Mouse (Mus musculus): ENCODE measurements at regions not wholly inside any gene's neighbourhood (a gene's known extent, or its start where the extent isn't known, plus 50 kb on each side); places are given as distances from the start of the nearest gene placed in this dataset.

GRCm38 (mm10) chr4:71369276-71369675 is 388.5 kb downstream of the Gm11232 start:
- H3K4me1 ChIP-seq (replicated peaks), result no peaks in the 10 kb centered on the region
- no peak overlapping the region for H3K4me2 ChIP-seq
- H3K27ac ChIP-seq (replicated peaks), result no peak overlapping the region
- H3K9ac ChIP-seq, result no peak overlapping the region
- WGBS, result 93% methylated on average over 5 of the region's 5 CpGs
- no peak for ATAC-seq (ENCODE audit: low read depth)
- no peaks in the 10 kb centered on the region for H3K36me3 ChIP-seq
- no peaks in the 10 kb centered on the region for H3K9me3 ChIP-seq
- no peak overlapping the region for H3K4me3 ChIP-seq
- H3K27me3 ChIP-seq, result no peaks in the 10 kb centered on the region

GRCm38 (mm10) chr4:71363761-71364160 is 394.0 kb downstream of the Gm11232 start:
- Histone ChIP-seq H3K27ac (replicated peaks) (no peak overlapping the region), H3K36me3 (no peaks in the 10 kb centered on the region), H3K27me3 (no peaks in the 10 kb centered on the region), H3K4me2 (no peak overlapping the region), H3K4me3 (no peak overlapping the region), H3K4me1 (replicated peaks) (no peaks in the 10 kb centered on the region), H3K9ac (no peak overlapping the region), H3K9me3 (no peaks in the 10 kb centered on the region)
- ATAC-seq (ENCODE audit: low read depth), result no peak
- WGBS, result 66% methylated on average over 1 of the region's 1 CpGs

- no peaks in the 10 kb centered on the region; the same call in 1 of the 2 replicates for H3K9me3 ChIP-seq
- WGBS, result 61% methylated on average over 1 of the region's 1 CpGs
- H3K36me3 ChIP-seq, result no peaks in the 10 kb centered on the region
- no peak overlapping the region for H3K27ac ChIP-seq (replicated peaks)
- H3K4me3 ChIP-seq, result no peak overlapping the region
- H3K9ac ChIP-seq, result no peak overlapping the region
- H3K4me2 ChIP-seq, result no peak overlapping the region
- H3K27me3 ChIP-seq, result no peaks in the 10 kb centered on the region
- no peaks in the 10 kb centered on the region for H3K4me1 ChIP-seq (replicated peaks)
- no peak for ATAC-seq (ENCODE audit: low read depth)
Measured at GRCm38 (mm10) chr4:71357626-71358025, 400.1 kb downstream of the Gm11232 start.

- no peak overlapping the region for H3K4me2 ChIP-seq
- no peaks in the 10 kb centered on the region for H3K36me3 ChIP-seq
- no peaks in the 10 kb centered on the region for H3K4me1 ChIP-seq (replicated peaks)
- no peaks in the 10 kb centered on the region; the same call in 1 of the 2 replicates for H3K9me3 ChIP-seq
- H3K27ac ChIP-seq (replicated peaks), result no peak overlapping the region
- ATAC-seq (ENCODE audit: low read depth), result no peak
- 93% methylated on average over 1 of the region's 1 CpGs for WGBS
- no peak overlapping the region for H3K9ac ChIP-seq
- H3K4me3 ChIP-seq, result no peak overlapping the region
- H3K27me3 ChIP-seq, result no peaks in the 10 kb centered on the region
Measured at GRCm38 (mm10) chr4:71356714-71357113, 401.1 kb downstream of the Gm11232 start.

- no peak overlapping the region for H3K4me3 ChIP-seq
- no peaks in the 10 kb centered on the region; the same call in 1 of the 2 replicates for H3K9me3 ChIP-seq
- no peak for ATAC-seq (ENCODE audit: low read depth)
- H3K4me2 ChIP-seq, result no peak overlapping the region
- H3K9ac ChIP-seq, result no peak overlapping the region
- H3K36me3 ChIP-seq, result no peaks in the 10 kb centered on the region
- H3K4me1 ChIP-seq (replicated peaks), result no peaks in the 10 kb centered on the region
- H3K27me3 ChIP-seq, result no peaks in the 10 kb centered on the region
- WGBS, result 76% methylated on average over 1 of the region's 1 CpGs
- no peak overlapping the region for H3K27ac ChIP-seq (replicated peaks)
Measured at GRCm38 (mm10) chr4:71356310-71356709, 401.5 kb downstream of the Gm11232 start.

GRCm38 (mm10) chr4:71351880-71352279 is 405.9 kb downstream of the Gm11232 start:
- no peak for ATAC-seq (ENCODE audit: low read depth)
- Histone ChIP-seq H3K9ac (no peak overlapping the region), H3K27me3 (no peaks in the 10 kb centered on the region), H3K4me3 (no peak overlapping the region), H3K4me2 (no peak overlapping the region), H3K4me1 (replicated peaks) (no peaks in the 10 kb centered on the region), H3K27ac (replicated peaks) (no peak overlapping the region), H3K9me3 (no peaks in the 10 kb centered on the region; the same call in 1 of the 2 replicates), H3K36me3 (no peaks in the 10 kb centered on the region)
- WGBS, result 84% methylated on average over 2 of the region's 2 CpGs

GRCm38 (mm10) chr4:71343068-71343467 is 414.7 kb downstream of the Gm11232 start:
- Histone ChIP-seq H3K4me1 (replicated peaks) (no peaks in the 10 kb centered on the region), H3K27ac (replicated peaks) (no peak overlapping the region), H3K9me3 (no peaks in the 10 kb centered on the region), H3K4me2 (no peak overlapping the region), H3K9ac (no peak overlapping the region), H3K27me3 (no peaks in the 10 kb centered on the region), H3K4me3 (no peak overlapping the region), H3K36me3 (no peaks in the 10 kb centered on the region)
- 96% methylated on average over 3 of the region's 3 CpGs for WGBS
- no peak for ATAC-seq (ENCODE audit: low read depth)

GRCm38 (mm10) chr4:71338582-71338981 is 419.2 kb downstream of the Gm11232 start:
- WGBS, result 88% methylated on average over 1 of the region's 1 CpGs
- H3K4me1 ChIP-seq (replicated peaks), result no peaks in the 10 kb centered on the region

GRCm38 (mm10) chr4:71332672-71333071 is 425.1 kb downstream of the Gm11232 start:
- Histone ChIP-seq H3K4me1 (replicated peaks) (no peaks in the 10 kb centered on the region), H3K4me2 (no peak overlapping the region), H3K27ac (replicated peaks) (no peak overlapping the region), H3K36me3 (no peaks in the 10 kb centered on the region), H3K27me3 (no peaks in the 10 kb centered on the region), H3K9ac (no peak overlapping the region), H3K9me3 (no peaks in the 10 kb centered on the region), H3K4me3 (no peak overlapping the region)
- no peak for ATAC-seq (ENCODE audit: low read depth)
- 87% methylated on average over 3 of the region's 3 CpGs for WGBS

More at GRCm38 (mm10) chr4:71338582-71338981, 419.2 kb downstream of the Gm11232 start:
- Histone ChIP-seq H3K9ac (no peak overlapping the region), H3K4me3 (no peak overlapping the region), H3K9me3 (no peaks in the 10 kb centered on the region), H3K36me3 (no peaks in the 10 kb centered on the region), H3K4me2 (no peak overlapping the region), H3K27ac (replicated peaks) (no peak overlapping the region), H3K27me3 (no peaks in the 10 kb centered on the region)
- no peak for ATAC-seq (ENCODE audit: low read depth)

- no peak for ATAC-seq (ENCODE audit: low read depth)
- no peak overlapping the region for H3K4me3 ChIP-seq
- H3K27ac ChIP-seq (replicated peaks), result no peak overlapping the region
- H3K9ac ChIP-seq, result no peak overlapping the region
- H3K36me3 ChIP-seq, result no peaks in the 10 kb centered on the region
- WGBS, result 79% methylated on average over 4 of the region's 4 CpGs
- H3K27me3 ChIP-seq, result no peaks in the 10 kb centered on the region
- no peaks in the 10 kb centered on the region for H3K4me1 ChIP-seq (replicated peaks)
- no peaks in the 10 kb centered on the region for H3K9me3 ChIP-seq
- no peak overlapping the region for H3K4me2 ChIP-seq
Measured at GRCm38 (mm10) chr4:71332018-71332417, 425.7 kb downstream of the Gm11232 start.

- no peaks in the 10 kb centered on the region for H3K27me3 ChIP-seq
- no peaks in the 10 kb centered on the region for H3K9me3 ChIP-seq
- H3K9ac ChIP-seq, result no peak overlapping the region
- H3K4me3 ChIP-seq, result no peak overlapping the region
- no peaks in the 10 kb centered on the region for H3K36me3 ChIP-seq
- H3K4me1 ChIP-seq (replicated peaks), result no peaks in the 10 kb centered on the region
- ATAC-seq (ENCODE audit: low read depth), result no peak
- no peak overlapping the region for H3K27ac ChIP-seq (replicated peaks)
- no peak overlapping the region for H3K4me2 ChIP-seq
Measured at GRCm38 (mm10) chr4:71316605-71317004, 441.2 kb downstream of the Gm11232 start.

- H3K4me1 ChIP-seq (replicated peaks), result no peaks in the 10 kb centered on the region
- H3K27me3 ChIP-seq, result no peaks in the 10 kb centered on the region
- no peaks in the 10 kb centered on the region for H3K9me3 ChIP-seq
- WGBS, result 80% methylated on average over 6 of the region's 6 CpGs
- no peak overlapping the region for H3K9ac ChIP-seq
- no peak overlapping the region for H3K4me2 ChIP-seq
- no peaks in the 10 kb centered on the region for H3K36me3 ChIP-seq
- no peak overlapping the region for H3K4me3 ChIP-seq
- no peak overlapping the region for H3K27ac ChIP-seq (replicated peaks)
- no peak for ATAC-seq (ENCODE audit: low read depth)
Measured at GRCm38 (mm10) chr4:71307176-71307612, 450.6 kb downstream of the Gm11232 start.

GRCm38 (mm10) chr4:71306690-71307089 is 451.1 kb downstream of the Gm11232 start:
- Histone ChIP-seq H3K36me3 (no peaks in the 10 kb centered on the region), H3K4me2 (no peak overlapping the region), H3K9me3 (no peaks in the 10 kb centered on the region), H3K4me3 (no peak overlapping the region), H3K4me1 (replicated peaks) (no peaks in the 10 kb centered on the region), H3K27me3 (no peaks in the 10 kb centered on the region), H3K9ac (no peak overlapping the region), H3K27ac (replicated peaks) (no peak overlapping the region)
- no peak for ATAC-seq (ENCODE audit: low read depth)
- 86% methylated on average over 6 of the region's 6 CpGs for WGBS
